14 mouse cellular contexts compared by ENCODE assay signal in genomic region chr1:170853604-170854003, GRCm38 (mm10). TPM values are rescaled to one million over a fixed set of nuclear protein-coding genes. Genes with fewer than 3 reads are reported as not detected.
DNase-seq lines count a peak whose midpoint lies in the region; ATAC-seq and TF ChIP-seq lines count a peak whose summit lies in the region.
"Had no signal": no experiment of that assay in that cellular context is flagged by ENCODE, and none has a peak within 500 bp of the region (broad histone marks: within the 10 kb centered on the region; RNA-seq: fewer than 3 reads in every experiment).

No protein-coding gene starts in this region.

- WGBS in liver, embryonic 16.5 days (ENCODE audit: insufficient replicate concordance) = 60% methylated on average over 3 of the region's 3 CpGs

- DNase-seq in 3134 (ENCODE audit: extremely low read depth, insufficient read length, low spot score) (peak; percentile 80), 416B (ENCODE audit: low read depth) (peak; percentile 95)
- DNase-seq in gastrocnemius, postnatal 10 days = no peak
- no peak for DNase-seq in gastrocnemius, postnatal 14 days
- DNase-seq in ovary, postnatal 36 days (ENCODE audit: low spot score) = no peak
- DNase-seq: right cerebral cortex, postnatal 4 days had no signal

- ATAC-seq in liver, embryonic 16.5 days (ENCODE audit: low read depth) = no peak
- ATAC-seq: forebrain, embryonic 14.5 days; hindbrain, embryonic 16.5 days had no signal

- no peak for TF ChIP-seq CTCF in bone marrow macrophage, adult 2 months (IDR thresholded peaks at IDR 0.05; ENCODE audit: low read depth, low read length)

- H3K27ac ChIP-seq in bone marrow macrophage, adult 2 months (ENCODE audit: insufficient read depth, low read depth, low read length) = peak overlapping the region; percentile 96
- H3K27ac ChIP-seq in liver, embryonic 16.5 days (ENCODE audit: low read length) = 0 out of 2 replicates have a peak overlapping the region, but pooled peaks have one; percentile 26
- H3K27ac ChIP-seq: embryonic facial prominence, embryonic 10.5 days; heart, embryonic 13.5 days; limb, embryonic 10.5 days; neural tube, embryonic 13.5 days had no signal

- intact Hi-C loops in gastrocnemius, postnatal 14 days (cut with DNase I; ENCODE audit: low total_unique reads) = no loop called here

- H3K4me1 ChIP-seq in bone marrow macrophage, adult 2 months (ENCODE audit: control insufficient read depth, insufficient read depth, low read length) = peaks cover 67% of the 10 kb centered on the region
- H3K4me1 ChIP-seq in liver, embryonic 16.5 days (ENCODE audit: control insufficient read depth, low read depth, low read length) = peaks cover 26% of the 10 kb centered on the region
- H3K4me1 ChIP-seq: limb, embryonic 10.5 days; neural tube, embryonic 13.5 days had no signal

- no peak overlapping the region for H3K4me2 ChIP-seq in liver, embryonic 16.5 days (ENCODE audit: low read depth, low read length)
- H3K4me2 ChIP-seq: heart, embryonic 13.5 days; neural tube, embryonic 13.5 days had no signal

- H3K27me3 ChIP-seq in liver, embryonic 16.5 days (ENCODE audit: control insufficient read depth, insufficient read depth, low read depth, low read length) = no peaks in the 10 kb centered on the region
- H3K27me3 ChIP-seq: heart, embryonic 13.5 days; neural tube, embryonic 13.5 days had no signal

- H3K9ac ChIP-seq in liver, embryonic 16.5 days (ENCODE audit: low read depth, low read length) = no peak overlapping the region
- H3K9ac ChIP-seq: heart, embryonic 13.5 days; neural tube, embryonic 13.5 days had no signal

- peaks cover 9% of the 10 kb centered on the region; the same call in 1 of the 2 replicates for H3K36me3 ChIP-seq in liver, embryonic 16.5 days (ENCODE audit: control insufficient read depth, insufficient read depth)

- no peak for TF ChIP-seq POLR2A in bone marrow macrophage, adult 2 months (IDR thresholded peaks at IDR 0.05; ENCODE audit: borderline replicate concordance, low read depth, low read length)

- H3K9me3 ChIP-seq in liver, embryonic 16.5 days (replicated peaks; ENCODE audit: control insufficient read depth, low read length) = no peaks in the 10 kb centered on the region
- H3K9me3 ChIP-seq: embryonic facial prominence, embryonic 10.5 days; heart, embryonic 13.5 days; limb, embryonic 10.5 days; neural tube, embryonic 13.5 days had no signal

- peak overlapping the region; percentile 34 for H3K4me3 ChIP-seq in bone marrow macrophage, adult 2 months (ENCODE audit: insufficient read depth, low read length)
- H3K4me3 ChIP-seq in liver, embryonic 16.5 days (ENCODE audit: low read depth, low read length) = no peak overlapping the region
- H3K4me3 ChIP-seq: embryonic facial prominence, embryonic 10.5 days; heart, embryonic 13.5 days; limb, embryonic 10.5 days; neural tube, embryonic 13.5 days had no signal

RNA-seq across cellular contexts. Expression of gene Atf6, which starts 14.0 kb away (rescaled TPM):
- polyA plus RNA-seq in bone marrow macrophage, adult 2 months (2012; ENCODE audit: insufficient read depth, insufficient read length, missing spikeins) = 36.4 and 43.1 TPM in 2 replicates
- 6.4 and 6.9 TPM in 2 replicates for polyA plus RNA-seq in liver, embryonic 16.5 days (2015; fragmentation: Nextera tagmentation; extraction: Ambion mirVana)
- 10 to 100 TPM; 17.2 to 17.5 TPM for total RNA-seq in gastrocnemius, postnatal 10 days (2021)
- total RNA-seq in gastrocnemius, postnatal 14 days (2021) = 10 to 100 TPM; 17.6 to 17.8 TPM

RNA-seq across cellular contexts. Expression of gene Gm26620, which starts 31.3 kb away (rescaled TPM):
- not detected in 2 replicates for polyA plus RNA-seq in bone marrow macrophage, adult 2 months (2012; ENCODE audit: insufficient read depth, insufficient read length, missing spikeins)
- 0.42 and 0.44 TPM in 2 replicates for polyA plus RNA-seq in liver, embryonic 16.5 days (2015; fragmentation: Nextera tagmentation; extraction: Ambion mirVana)
- total RNA-seq in gastrocnemius, postnatal 10 days (2021) = under 1 TPM; 0.45 to 0.80 TPM
- under 1 TPM in 1 of 2 experiments, not detected in 1; 0.35 TPM for total RNA-seq in gastrocnemius, postnatal 14 days (2021)

RNA-seq across cellular contexts. Expression of gene Dusp12, which starts 31.7 kb away (rescaled TPM):
- 11.2 and 16.8 TPM in 2 replicates for polyA plus RNA-seq in bone marrow macrophage, adult 2 months (2012; ENCODE audit: insufficient read depth, insufficient read length, missing spikeins)
- 20.5 and 21.4 TPM in 2 replicates for polyA plus RNA-seq in liver, embryonic 16.5 days (2015; fragmentation: Nextera tagmentation; extraction: Ambion mirVana)
- 1 to 10 TPM; 7.5 to 9.7 TPM for total RNA-seq in gastrocnemius, postnatal 10 days (2021)
- 1 to 10 TPM; 4.0 to 6.1 TPM for total RNA-seq in gastrocnemius, postnatal 14 days (2021)

RNA-seq across cellular contexts. Expression of gene Fcrlb, which starts 59.1 kb away (rescaled TPM):
- 0.63 TPM in 1 of 2 replicates, not detected in the other for polyA plus RNA-seq in bone marrow macrophage, adult 2 months (2012; ENCODE audit: insufficient read depth, insufficient read length, missing spikeins)
- polyA plus RNA-seq in liver, embryonic 16.5 days (2015; fragmentation: Nextera tagmentation; extraction: Ambion mirVana) = 0.06 and 0.07 TPM in 2 replicates
- total RNA-seq in gastrocnemius, postnatal 10 days (2021) = not detected
- not detected for total RNA-seq in gastrocnemius, postnatal 14 days (2021)
- polyA plus RNA-seq: embryonic facial prominence, embryonic 10.5 days; forebrain, embryonic 14.5 days; heart, embryonic 13.5 days; limb, embryonic 10.5 days had no signal

Comparison
In these comparisons a context has a peak if more than half of its experiments do, and no peak if none do; other contexts are left out.
1. DNase-seq: peak in 3134 (single experiment) and 416B (single experiment); none in gastrocnemius, postnatal 10 days (single experiment), gastrocnemius, postnatal 14 days (single experiment) and ovary, postnatal 36 days (single experiment).